Mouse (Mus musculus): Measurements from ENCODE around the gene Ptf1a. TPM values are rescaled to one million over a fixed set of nuclear protein-coding genes. Genes with fewer than 3 reads are reported as not detected.

Ptf1a gene
- polyA plus RNA-seq (2012; rRNA removed): not detected in 2 replicates

GRCm38 (mm10) chr2:19444931-19445831 is at the start of gene Ptf1a:
Gene Ptf1a (plus strand): TSS chr2:19445663.

Other genes with a start within 250 kb of the Ptf1a start
- 0.06 and 0.10 TPM in 2 replicates for gene Armc3, start 246.4 kb upstream of the Ptf1a start, polyA plus RNA-seq (2012; rRNA removed)
- 10.2 and 11.3 TPM in 2 replicates for gene Msrb2, start 74.2 kb upstream of the Ptf1a start, polyA plus RNA-seq (2012; rRNA removed)
- not detected in 2 replicates for gene 4921504E06Rik, start 108.3 kb downstream of the Ptf1a start, polyA plus RNA-seq (2012; rRNA removed)
- gene Otud1, start 212.1 kb downstream of the Ptf1a start, polyA plus RNA-seq (2012; rRNA removed): 0.93 and 1.0 TPM in 2 replicates